Mouse (Mus musculus): ENCODE data around the gene Samd9l. TPM values are rescaled to one million over a fixed set of nuclear protein-coding genes. Genes with fewer than 3 reads are reported as not detected.
"Not testable (repeated sequence)": the region's sequence is repeated elsewhere in the genome, so short reads cannot be mapped to it uniquely, and the experiment has no call there.

The Samd9l gene
- total and polyA plus RNA-seq, 2 experiments from 2014 or later = 0.89 to 2.7 TPM

- not testable (repeated sequence) for H3K4me2 ChIP-seq (ENCODE audit: low read depth, low read length, poor library complexity, severe bottlenecking); DNase-seq (ENCODE audit: low spot score); H3K9me3 ChIP-seq (ENCODE audit: low read length); H3K4me1 ChIP-seq (ENCODE audit: insufficient read depth, low read length); H3K27me3 ChIP-seq (ENCODE audit: insufficient read depth, low read length); H3K4me3 ChIP-seq (ENCODE audit: low read depth, low read length); H3K9ac ChIP-seq (replicated peaks; ENCODE audit: low read length, poor library complexity, severe bottlenecking); H3K36me3 ChIP-seq (ENCODE audit: insufficient read depth, low read length); H3K27ac ChIP-seq (ENCODE audit: low read depth, low read length); ATAC-seq (ENCODE audit: low FRiP score)
- WGBS = 88% methylated on average over 4 of the region's 7 CpGs
Observed at GRCm38 (mm10) chr6:3397182-3397906, 2.0 kb downstream of the Samd9l start.

GRCm38 (mm10) chr6:3395921-3396611 lies 3.3 kb downstream of the Samd9l start:
- DNase-seq (ENCODE audit: low spot score) = not testable (repeated sequence)

GRCm38 (mm10) chr6:3389995-3390394 lies 9.4 kb downstream of the Samd9l start:
- ATAC-seq (ENCODE audit: low FRiP score) (no peak), DNase-seq (ENCODE audit: low spot score) (no peak)
- no peaks in the 10 kb centered on the region for H3K27me3 ChIP-seq (ENCODE audit: insufficient read depth, low read length)
- H3K36me3 ChIP-seq (ENCODE audit: insufficient read depth, low read length) = no peaks in the 10 kb centered on the region
- no peak for TF ChIP-seq CTCF (IDR thresholded peaks at IDR 0.05)
- no peak overlapping the region for H3K4me3 ChIP-seq (ENCODE audit: low read depth, low read length)
- H3K4me2 ChIP-seq (ENCODE audit: low read depth, low read length, poor library complexity, severe bottlenecking) = no peak overlapping the region
- WGBS = 88% methylated on average over 1 of the region's 1 CpGs
- no peak overlapping the region for H3K9ac ChIP-seq (replicated peaks; ENCODE audit: low read length, poor library complexity, severe bottlenecking)
- H3K9me3 ChIP-seq (ENCODE audit: low read length) = no peaks in the 10 kb centered on the region
- H3K4me1 ChIP-seq (ENCODE audit: insufficient read depth, low read length) = no peaks in the 10 kb centered on the region
- no peak overlapping the region for H3K27ac ChIP-seq (ENCODE audit: low read depth, low read length)

More at GRCm38 (mm10) chr6:3395921-3396611, 3.3 kb downstream of the Samd9l start:
- not testable (repeated sequence) for H3K4me1 ChIP-seq (ENCODE audit: insufficient read depth, low read length); H3K27ac ChIP-seq (ENCODE audit: low read depth, low read length); H3K9ac ChIP-seq (replicated peaks; ENCODE audit: low read length, poor library complexity, severe bottlenecking); H3K4me2 ChIP-seq (ENCODE audit: low read depth, low read length, poor library complexity, severe bottlenecking); H3K4me3 ChIP-seq (ENCODE audit: low read depth, low read length); ATAC-seq (ENCODE audit: low FRiP score); H3K9me3 ChIP-seq (ENCODE audit: low read length); H3K36me3 ChIP-seq (ENCODE audit: insufficient read depth, low read length); H3K27me3 ChIP-seq (ENCODE audit: insufficient read depth, low read length)
- 76% methylated on average over 4 of the region's 4 CpGs for WGBS

GRCm38 (mm10) chr6:3386565-3386964 lies 12.8 kb downstream of the Samd9l start:
- WGBS = 89% methylated on average over 6 of the region's 6 CpGs
- no peaks in the 10 kb centered on the region for H3K4me1 ChIP-seq (ENCODE audit: insufficient read depth, low read length)
- no peaks in the 10 kb centered on the region for H3K27me3 ChIP-seq (ENCODE audit: insufficient read depth, low read length)
- H3K36me3 ChIP-seq (ENCODE audit: insufficient read depth, low read length) = no peaks in the 10 kb centered on the region
- DNase-seq (ENCODE audit: low spot score) = no peak
- TF ChIP-seq CTCF (IDR thresholded peaks at IDR 0.05) = no peak
- no peak overlapping the region for H3K4me3 ChIP-seq (ENCODE audit: low read depth, low read length)
- no peak for ATAC-seq (ENCODE audit: low FRiP score)
- H3K9ac ChIP-seq (replicated peaks; ENCODE audit: low read length, poor library complexity, severe bottlenecking) = no peak overlapping the region
- no peak overlapping the region for H3K27ac ChIP-seq (ENCODE audit: low read depth, low read length)
- H3K4me2 ChIP-seq (ENCODE audit: low read depth, low read length, poor library complexity, severe bottlenecking) = no peak overlapping the region
- H3K9me3 ChIP-seq (ENCODE audit: low read length) = no peaks in the 10 kb centered on the region

- not testable (repeated sequence) for H3K27ac ChIP-seq (ENCODE audit: low read depth, low read length); H3K9ac ChIP-seq (replicated peaks; ENCODE audit: low read length, poor library complexity, severe bottlenecking); H3K4me2 ChIP-seq (ENCODE audit: low read depth, low read length, poor library complexity, severe bottlenecking); H3K4me3 ChIP-seq (ENCODE audit: low read depth, low read length); H3K36me3 ChIP-seq (ENCODE audit: insufficient read depth, low read length); ATAC-seq (ENCODE audit: low FRiP score); H3K9me3 ChIP-seq (ENCODE audit: low read length); DNase-seq (ENCODE audit: low spot score); H3K27me3 ChIP-seq (ENCODE audit: insufficient read depth, low read length); H3K4me1 ChIP-seq (ENCODE audit: insufficient read depth, low read length)
Observed at GRCm38 (mm10) chr6:3384816-3385215, 14.6 kb downstream of the Samd9l start.

GRCm38 (mm10) chr6:3384115-3384791 lies 15.1 kb downstream of the Samd9l start:
- not testable (repeated sequence) for ATAC-seq (ENCODE audit: low FRiP score); H3K9me3 ChIP-seq (ENCODE audit: low read length)
- 33% methylated on average over 1 of the region's 4 CpGs for WGBS

More at GRCm38 (mm10) chr6:3384115-3384791, 15.1 kb downstream of the Samd9l start:
- not testable (repeated sequence) for H3K36me3 ChIP-seq (ENCODE audit: insufficient read depth, low read length); H3K9ac ChIP-seq (replicated peaks; ENCODE audit: low read length, poor library complexity, severe bottlenecking); H3K4me3 ChIP-seq (ENCODE audit: low read depth, low read length); H3K4me1 ChIP-seq (ENCODE audit: insufficient read depth, low read length); DNase-seq (ENCODE audit: low spot score); H3K27ac ChIP-seq (ENCODE audit: low read depth, low read length); H3K4me2 ChIP-seq (ENCODE audit: low read depth, low read length, poor library complexity, severe bottlenecking); H3K27me3 ChIP-seq (ENCODE audit: insufficient read depth, low read length)
